Comparison of ENCODE assay signal across 8 mouse cellular contexts in genomic region chr17:56476402-56476752, GRCm38 (mm10). TPM values are rescaled to one million over a fixed set of nuclear protein-coding genes. Genes with fewer than 3 reads are reported as not detected.
DNase-seq lines count a peak whose midpoint lies in the region; ATAC-seq and TF ChIP-seq lines count a peak whose summit lies in the region.

Gene Ptprs, minus strand, starts transcription at chr17:56476483.

- peak within 1 kb of the TSS; percentile 86 for H3K4me3 ChIP-seq in E14TG2a.4 (replicated peaks; ENCODE audit: low read length)
- peak within 1 kb of the TSS; percentile 88 for H3K4me3 ChIP-seq in forebrain, embryonic 15.5 days
- H3K4me3 ChIP-seq in liver, embryonic 16.5 days (ENCODE audit: low read depth, low read length) = peak within 1 kb of the TSS; percentile 58
- peak within 1 kb of the TSS; percentile 91 for H3K4me3 ChIP-seq in neural tube, embryonic 12.5 days

- intact Hi-C loops in heart, postnatal 14 days (cut with DNase I) = no loop called here

- peak within 1 kb of the TSS; percentile 84 for H3K4me2 ChIP-seq in forebrain, embryonic 15.5 days (replicated peaks)
- H3K4me2 ChIP-seq in liver, embryonic 16.5 days (ENCODE audit: low read depth, low read length) = peak within 1 kb of the TSS; percentile 70
- H3K4me2 ChIP-seq in neural tube, embryonic 12.5 days (replicated peaks) = peak within 1 kb of the TSS; percentile 97

- peak within 1 kb of the TSS; percentile 99 for H3K27ac ChIP-seq in forebrain, embryonic 15.5 days (replicated peaks)
- H3K27ac ChIP-seq in liver, embryonic 16.5 days (ENCODE audit: low read length) = no peak within 1 kb of the TSS
- peak within 1 kb of the TSS; percentile 89 for H3K27ac ChIP-seq in neural tube, embryonic 12.5 days

- H3K27me3 ChIP-seq in E14TG2a.4 (ENCODE audit: insufficient read depth, low read length) = peaks cover 74% of the 10 kb centered on the region
- no peaks in the 10 kb centered on the region for H3K27me3 ChIP-seq in forebrain, embryonic 15.5 days
- H3K27me3 ChIP-seq in liver, embryonic 16.5 days (ENCODE audit: control insufficient read depth, insufficient read depth, low read depth, low read length) = peaks cover 58% of the 10 kb centered on the region
- peaks cover 13% of the 10 kb centered on the region; the same call in 1 of the 2 replicates for H3K27me3 ChIP-seq in neural tube, embryonic 12.5 days (replicated peaks)

- H3K9ac ChIP-seq in forebrain, embryonic 15.5 days (replicated peaks) = peak within 1 kb of the TSS; percentile 98
- H3K9ac ChIP-seq in liver, embryonic 16.5 days (ENCODE audit: low read depth, low read length) = peak within 1 kb of the TSS; percentile 34
- H3K9ac ChIP-seq in neural tube, embryonic 12.5 days = peak within 1 kb of the TSS; percentile 99

- WGBS in forebrain, embryonic 15.5 days = 1% methylated on average over 27 of the region's 27 CpGs
- under 1% methylated on average over 27 of the region's 27 CpGs for WGBS in large intestine, adult 2 months
- under 1% methylated on average over 27 of the region's 27 CpGs for WGBS in liver, embryonic 16.5 days (ENCODE audit: insufficient replicate concordance)
- WGBS in neural tube, embryonic 12.5 days = under 1% methylated on average over 27 of the region's 27 CpGs

- H3K4me1 ChIP-seq in E14TG2a.4 (replicated peaks; ENCODE audit: low read depth, low read length) = peaks cover 91% of the 10 kb centered on the region
- peaks cover 40% of the 10 kb centered on the region for H3K4me1 ChIP-seq in forebrain, embryonic 15.5 days
- peaks cover 32% of the 10 kb centered on the region for H3K4me1 ChIP-seq in liver, embryonic 16.5 days (ENCODE audit: control insufficient read depth, low read depth, low read length)
- peaks cover 44% of the 10 kb centered on the region for H3K4me1 ChIP-seq in neural tube, embryonic 12.5 days

- no peaks in the 10 kb centered on the region for H3K36me3 ChIP-seq in E14TG2a.4 (ENCODE audit: insufficient read depth, low read length)
- H3K36me3 ChIP-seq in forebrain, embryonic 15.5 days = no peaks in the 10 kb centered on the region
- H3K36me3 ChIP-seq in liver, embryonic 16.5 days (ENCODE audit: control insufficient read depth, insufficient read depth) = no peaks in the 10 kb centered on the region
- no peaks in the 10 kb centered on the region for H3K36me3 ChIP-seq in neural tube, embryonic 12.5 days

- ATAC-seq in forebrain, embryonic 15.5 days (replicated peaks) = peak; percentile 86
- peak; percentile 68 for ATAC-seq in liver, embryonic 16.5 days (ENCODE audit: low read depth)
- ATAC-seq in neural tube, embryonic 12.5 days (ENCODE audit: low FRiP score, low read depth) = peak; percentile 77

- no peaks in the 10 kb centered on the region for H3K9me3 ChIP-seq in E14TG2a.4 (ENCODE audit: low read length)
- no peaks in the 10 kb centered on the region for H3K9me3 ChIP-seq in forebrain, embryonic 15.5 days
- H3K9me3 ChIP-seq in liver, embryonic 16.5 days (replicated peaks; ENCODE audit: control insufficient read depth, low read length) = peaks cover 2% of the 10 kb centered on the region; the same call in 1 of the 2 replicates
- H3K9me3 ChIP-seq in neural tube, embryonic 12.5 days = no peaks in the 10 kb centered on the region

- DNase-seq in c-Kit-positive CD71-positive TER-119-positive erythroid progenitor cells, embryonic 14.5 days (ENCODE audit: low spot score) = peak; percentile 40
- peak; percentile 92 to 94 for DNase-seq in heart, postnatal 14 days
- no peak for DNase-seq in large intestine, adult 2 months (ENCODE audit: low read depth, low spot score)
- peak; percentile 92 for DNase-seq in telencephalon, adult 2 months (ENCODE audit: low read depth, low spot score)

- TF ChIP-seq CTCF in E14TG2a.4 (conservative IDR thresholded peaks at IDR 0.05; ENCODE audit: low read length) = no peak

RNA-seq across cellular contexts. Expression of gene Ptprs, which starts in this region (rescaled TPM):
- polyA plus RNA-seq in forebrain, embryonic 15.5 days (2015; fragmentation: Nextera tagmentation; extraction: Ambion mirVana) = 375 and 409 TPM in 2 replicates
- 10 to 100 TPM; 60.3 to 64.8 TPM for total RNA-seq in heart, postnatal 14 days (2021)
- 24.2 and 47.4 TPM in 2 replicates for polyA plus RNA-seq in large intestine, adult 2 months (2012; rRNA removed)
- polyA plus RNA-seq in liver, embryonic 16.5 days (2015; fragmentation: Nextera tagmentation; extraction: Ambion mirVana) = 3.9 and 5.3 TPM in 2 replicates
- 294 and 314 TPM in 2 replicates for polyA plus RNA-seq in neural tube, embryonic 12.5 days (2016; fragmentation: Nextera tagmentation; extraction: Ambion mirVana)

Comparison
In these comparisons a context has a peak if more than half of its experiments do, and no peak if none do; other contexts are left out.
1. H3K9ac ChIP-seq: peak in every context shown above with its lines; median percentile 99 in neural tube, embryonic 12.5 days; 98 in forebrain, embryonic 15.5 days; 34 in liver, embryonic 16.5 days.